30 mouse cellular contexts compared by ENCODE assay signal in the genomic region with DNA sequence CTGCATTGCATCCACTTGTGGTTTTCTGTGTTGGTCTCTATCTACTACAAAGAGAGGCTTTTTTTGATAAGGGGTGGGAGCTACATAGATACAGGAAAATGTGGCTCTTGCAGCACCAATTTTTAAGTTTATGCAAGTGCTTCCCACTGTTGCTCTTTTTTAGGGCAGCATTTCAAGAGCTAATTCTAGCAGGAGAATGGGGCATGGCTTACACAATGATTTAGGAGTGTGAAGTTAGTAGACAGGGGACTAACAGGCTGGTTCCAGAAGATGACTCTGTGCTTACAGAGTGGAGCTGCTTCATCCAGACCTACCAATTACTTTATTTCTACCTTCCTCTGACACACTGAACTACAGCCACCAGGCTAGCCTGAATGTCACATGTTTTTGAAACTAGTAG.
"Had no signal": no experiment of that assay in that cellular context is flagged by ENCODE, and none has a peak within 500 bp of the region (broad histone marks: within the 10 kb centered on the region; RNA-seq: fewer than 3 reads in every experiment).

No protein-coding gene starts in this region.

- H3K4me3 ChIP-seq: limb, embryonic 10.5 days; limb, embryonic 12.5 days; limb, embryonic 13.5 days; limb, embryonic 15.5 days; liver, embryonic 12.5 days; liver, embryonic 13.5 days; liver, embryonic 15.5 days; lung, embryonic 15.5 days; megakaryocyte, embryonic 14.5 days; midbrain, embryonic 10.5 days; midbrain, embryonic 12.5 days; midbrain, embryonic 13.5 days; midbrain, embryonic 15.5 days; myocyte; neural tube, embryonic 12.5 days had no signal

- H3K27ac ChIP-seq: limb, embryonic 10.5 days; limb, embryonic 12.5 days; limb, embryonic 13.5 days; limb, embryonic 15.5 days; liver, embryonic 12.5 days; liver, embryonic 13.5 days; liver, embryonic 14.5 days; liver, embryonic 15.5 days; lung, embryonic 15.5 days; macrophage; midbrain, embryonic 10.5 days; midbrain, embryonic 12.5 days; midbrain, embryonic 13.5 days; midbrain, embryonic 15.5 days; neural tube, embryonic 12.5 days had no signal

- ATAC-seq: liver, embryonic 12.5 days; liver, postnatal 0 days; lung, postnatal 0 days; midbrain, embryonic 13.5 days; midbrain, embryonic 15.5 days; midbrain, embryonic 16.5 days had no signal

- DNase-seq: left cerebral cortex, postnatal 4 days; liver; liver, embryonic 13.5 days; liver, postnatal 0 days; lung, adult 18-20 months; lung, adult 2 months; lung, embryonic 14.5 days; lung, postnatal 10 days; lung, postnatal 14 days; lung, postnatal 36 days; lung, postnatal 4 days; midbrain, embryonic 14.5 days had no signal
